Mouse (Mus musculus) limb, embryonic 14.5 days (tissue): ENCODE data around the gene Inpp5f. TPM values are rescaled to one million over a fixed set of nuclear protein-coding genes. Genes with fewer than 3 reads are reported as not detected.
A peak's percentile ranks its signal among the peaks of the same experiment; 100 is the strongest.

Source experiments
- ATAC-seq: fragments of 200-750 bp; cut with Nextera tagmentation; 2 replicates; pipeline ENCODE4 v1.8.0; 2017; ENCODE audit warnings: low read depth, moderate number of reproducible peaks, moderate TSS enrichment; ENCODE audit not compliant: low FRiP score
- DNase-seq: peaks from one replicate; pipeline ENCODE4 v3.0.0-alpha.2; 2015; ENCODE audit warnings: low spot score
- H3K27ac ChIP-seq: fragments of 300-500 bp; sonication (generic); replicated peaks from 2 replicates; pipeline ENCODE4 v1.5.1; 2014; ENCODE audit warnings: low read depth, mild to moderate bottlenecking, low read length, moderate library complexity, mixed read lengths
- H3K27me3 ChIP-seq: fragments of 300-500 bp; sonication (generic); 2 replicates; pipeline ENCODE4 v1.6.1; 2014; ENCODE audit warnings: low read length, mixed read lengths; ENCODE audit not compliant: control insufficient read depth, insufficient read depth
- H3K36me3 ChIP-seq: fragments of 300-500 bp; sonication (generic); 2 replicates; pipeline ENCODE4 v1.6.1; 2014; ENCODE audit warnings: mild to moderate bottlenecking, low read length, moderate library complexity, mixed read lengths; ENCODE audit not compliant: control insufficient read depth, insufficient read depth
- H3K4me1 ChIP-seq: fragments of 300-500 bp; sonication (generic); 2 replicates; pipeline ENCODE4 v1.6.1; 2014; ENCODE audit warnings: antibody characterized with exemption, low read length, mixed read lengths; ENCODE audit not compliant: control insufficient read depth, insufficient read depth
- H3K4me2 ChIP-seq: fragments of 300-500 bp; sonication (generic); replicated peaks from 2 replicates; pipeline ENCODE4 v1.6.1; 2014; ENCODE audit warnings: low read depth, mild to moderate bottlenecking, low read length, moderate library complexity; ENCODE audit not compliant: severe bottlenecking
- H3K4me3 ChIP-seq: fragments of 300-500 bp; sonication (generic); replicated peaks from 2 replicates; pipeline ENCODE4 v1.5.1; 2014; ENCODE audit warnings: low read length
- H3K9ac ChIP-seq: fragments of 300-500 bp; sonication (generic); 2 replicates; pipeline ENCODE4 v1.6.1; 2014; ENCODE audit warnings: mild to moderate bottlenecking, low read depth, low read length, moderate library complexity; ENCODE audit not compliant: severe bottlenecking
- H3K9me3 ChIP-seq: fragments of 300-500 bp; sonication (generic); 2 replicates; pipeline ENCODE4 v1.6.1; 2016; ENCODE audit warnings: low read length; ENCODE audit not compliant: control insufficient read depth
- POLR2A ChIP-seq: fragments of 200-500 bp; IDR thresholded peaks from 2 replicates; pipeline ENCODE4 v1.8.0; 2012; ENCODE audit warnings: inconsistent platforms, mild to moderate bottlenecking, moderate library complexity, borderline replicate concordance; ENCODE audit not compliant: insufficient read depth, insufficient read length; ENCODE audit errors: extremely low read depth
- WGBS: fragments of 180-500 bp; shearing (Covaris S2); extraction: QIAGEN DNeasy Blood & Tissue Kit; methylation state at CpG from one replicate; pipeline ENCODE4 v1.1.7; 2014; 5-methylcytosine and 5-hydroxymethylcytosine counted together
- polyA plus RNA-seq, 2 experiments: library from polyadenylated mRNA; depleted of rRNA in 1 of 2; stranded (reverse) in 1 of 2; unstranded in 1 of 2; fragments of >200 nt; fragmentation: Nextera tagmentation in 1 of 2; extraction: Ambion mirVana in 1 of 2; gene quantifications; 2 replicates each; pipeline versions ENCODE4 v1.2.1 to v1.2.3; 2012 to 2014

Gene Inpp5f
- polyA plus RNA-seq, 2 experiments = 10.9 to 20.2 TPM

GRCm38 (mm10) chr7:128687821-128688564 is 76.9 kb downstream of the Inpp5f start:
- 55% methylated on average over 56 of the region's 56 CpGs for WGBS

GRCm38 (mm10) chr7:128689347-128689746 is 78.2 kb downstream of the Inpp5f start:
- no peak for ATAC-seq
- Histone ChIP-seq H3K9me3 (peaks cover 17% of the 10 kb centered on the region), H3K36me3 (peaks cover 53% of the 10 kb centered on the region), H3K9ac (no peak overlapping the region), H3K4me2 (no peak overlapping the region), H3K27ac (no peak overlapping the region), H3K4me1 (no peaks in the 10 kb centered on the region), H3K4me3 (no peak overlapping the region), H3K27me3 (no peaks in the 10 kb centered on the region)
- TF ChIP-seq POLR2A = no peak
- WGBS = 79% methylated on average over 8 of the region's 8 CpGs
- no peak for DNase-seq

More at GRCm38 (mm10) chr7:128687821-128688564, 76.9 kb downstream of the Inpp5f start:
- H3K27ac ChIP-seq = no peak overlapping the region
- peak overlapping the region; percentile 41 for H3K4me3 ChIP-seq
- no peaks in the 10 kb centered on the region for H3K4me1 ChIP-seq
- H3K9me3 ChIP-seq = peaks cover 17% of the 10 kb centered on the region
- H3K27me3 ChIP-seq = no peaks in the 10 kb centered on the region
- no peak overlapping the region for H3K9ac ChIP-seq
- ATAC-seq = no peak
- TF ChIP-seq POLR2A = no peak
- H3K36me3 ChIP-seq = peaks cover 50% of the 10 kb centered on the region
- peak overlapping the region; percentile 53 for H3K4me2 ChIP-seq
- peak; percentile 58 for DNase-seq

GRCm38 (mm10) chr7:128690070-128690469 is 78.9 kb downstream of the Inpp5f start:
- H3K27me3 ChIP-seq = no peaks in the 10 kb centered on the region
- peaks cover 17% of the 10 kb centered on the region for H3K9me3 ChIP-seq
- 17% methylated on average over 7 of the region's 7 CpGs for WGBS
- H3K36me3 ChIP-seq = peaks cover 55% of the 10 kb centered on the region
- no peak overlapping the region for H3K4me3 ChIP-seq
- no peak overlapping the region for H3K9ac ChIP-seq
- no peak overlapping the region for H3K4me2 ChIP-seq
- TF ChIP-seq POLR2A = no peak
- no peak overlapping the region for H3K27ac ChIP-seq
- ATAC-seq = peak; percentile 72; the same call in 1 of the 2 replicates
- DNase-seq = peak; percentile 53
- H3K4me1 ChIP-seq = no peaks in the 10 kb centered on the region

GRCm38 (mm10) chr7:128690796-128691195 is 79.7 kb downstream of the Inpp5f start:
- no peak for ATAC-seq
- no peak overlapping the region for H3K4me2 ChIP-seq
- H3K4me1 ChIP-seq = no peaks in the 10 kb centered on the region
- DNase-seq = no peak
- no peak overlapping the region for H3K27ac ChIP-seq
- H3K36me3 ChIP-seq = peaks cover 55% of the 10 kb centered on the region
- H3K4me3 ChIP-seq = no peak overlapping the region
- WGBS = 77% methylated on average over 7 of the region's 7 CpGs
- no peak overlapping the region for H3K9ac ChIP-seq
- no peaks in the 10 kb centered on the region for H3K27me3 ChIP-seq
- TF ChIP-seq POLR2A = no peak
- H3K9me3 ChIP-seq = peaks cover 17% of the 10 kb centered on the region

GRCm38 (mm10) chr7:128692163-128692562 is 81.0 kb downstream of the Inpp5f start:
- DNase-seq = no peak
- H3K36me3 ChIP-seq = peaks cover 56% of the 10 kb centered on the region
- TF ChIP-seq POLR2A = no peak
- no peak overlapping the region for H3K4me2 ChIP-seq
- H3K4me3 ChIP-seq = no peak overlapping the region
- WGBS = 93% methylated on average over 7 of the region's 7 CpGs
- no peak for ATAC-seq
- no peak overlapping the region for H3K27ac ChIP-seq
- H3K9ac ChIP-seq = no peak overlapping the region
- no peaks in the 10 kb centered on the region for H3K4me1 ChIP-seq
- peaks cover 14% of the 10 kb centered on the region for H3K9me3 ChIP-seq
- H3K27me3 ChIP-seq = no peaks in the 10 kb centered on the region
